Mouse (Mus musculus) left cerebral cortex, adult 2 months (tissue): ENCODE data around the gene Mpdu1. TPM values are rescaled to one million over a fixed set of nuclear protein-coding genes. Genes with fewer than 3 reads are reported as not detected.

ENCODE experiments used
- DNase-seq, 2 experiments: peaks; one replicate each; pipeline ENCODE4 v3.0.0; 2021 to 2022; ENCODE audit warnings: low spot score in 2 of 2, mixed read lengths in 1 of 2; ENCODE audit errors: extremely low spot score in 1 of 2
- H3K27ac ChIP-seq: fragments of 200-600 bp; 2 replicates; pipeline ENCODE4 v1.8.1; 2022
- H3K4me3 ChIP-seq: fragments of 200-600 bp; 2 replicates; pipeline ENCODE4 v1.8.1; 2022
- CTCF ChIP-seq: fragments of 200-600 bp; IDR thresholded peaks from 2 replicates; pipeline ENCODE4 v1.8.1; 2022; ENCODE audit warnings: antibody characterized with exemption, mild to moderate bottlenecking, moderate library complexity
- intact Hi-C: fragments of 180-260 bp; cut with DNase I; formaldehyde crosslinking; loops from one replicate; pipeline ENCODE4 v1.15.1; 2025
- total RNA-seq, 2 experiments: library from RNA; stranded (reverse); gene quantifications; 2 replicates each; pipeline ENCODE4 v1.2.3; 2021

The Mpdu1 gene
- total RNA-seq, 2 experiments from 2014 or later = 59.0 to 59.4 TPM

- peak within 1 kb of the TSS; percentile 19; the same call in 1 of the 2 replicates for H3K4me3 ChIP-seq
- DNase-seq = peak in 1 of 2 experiments; percentile 55
These were observed 23.2 kb upstream of the Mpdu1 start, which contains the start of gene Tnfsf13 for GRCm38 (mm10) chr11:69685526-69686148. TSS of gene Tnfsf13 (minus strand) at chr11:69685784.

GRCm38 (mm10) chr11:69684936-69685335 lies 22.5 kb upstream of the Mpdu1 start:
- H3K27ac ChIP-seq = peak overlapping the region; percentile 88
- TF ChIP-seq CTCF = no peak
- no peak overlapping the region for H3K4me3 ChIP-seq
- DNase-seq = no peak
- intact Hi-C loops = loop anchor here (5.0 kb wide), 1 partner anchor 152 kb away; the partner anchor contains the start of genes Nlgn2 and Tmem256

More at GRCm38 (mm10) chr11:69685526-69686148, 23.2 kb upstream of the Mpdu1 start, which contains the start of gene Tnfsf13:
- no peak for TF ChIP-seq CTCF
- intact Hi-C loops = no loop called here
- peak within 1 kb of the TSS; percentile 88 for H3K27ac ChIP-seq

GRCm38 (mm10) chr11:69684128-69684745 lies 21.8 kb upstream of the Mpdu1 start:
- H3K27ac ChIP-seq = no peak overlapping the region
- DNase-seq = no peak
- H3K4me3 ChIP-seq = no peak overlapping the region
- no peak for TF ChIP-seq CTCF
- intact Hi-C loops = loop anchor here (5.0 kb wide), 1 partner anchor 153 kb away; the partner anchor contains the start of genes Nlgn2 and Tmem256

GRCm38 (mm10) chr11:69683576-69683975 lies 21.1 kb upstream of the Mpdu1 start:
- Histone ChIP-seq H3K27ac (no peak overlapping the region; the same call in 1 of the 2 replicates), H3K4me3 (no peak overlapping the region)
- intact Hi-C loops = loop anchor here (2.0 to 5.0 kb wide), 4 partner anchors 31 to 217 kb away; partner anchors contain the start of genes 2810408A11Rik, Neurl4, Nlgn2 and Tmem256
- TF ChIP-seq CTCF = no peak
- no peak for DNase-seq

- peak overlapping the region; percentile 91 for H3K4me3 ChIP-seq
- peak; percentile 95 for TF ChIP-seq CTCF
- peak overlapping the region; percentile 4; the same call in 1 of the 2 replicates for H3K27ac ChIP-seq
- peak; percentile 85 to 88 for DNase-seq
- intact Hi-C loops = loop anchor here (1.0 to 5.0 kb wide), 6 partner anchors 32 to 218 kb away; partner anchors contain the start of genes 2810408A11Rik, Neurl4, Nlgn2 and Polr2a
These were observed 20.5 kb upstream of the Mpdu1 start for GRCm38 (mm10) chr11:69682840-69683533.

GRCm38 (mm10) chr11:69682209-69682839 lies 19.9 kb upstream of the Mpdu1 start:
- intact Hi-C loops = loop anchor here (1.0 to 5.0 kb wide), 6 partner anchors 32 to 218 kb away; partner anchors contain the start of genes 2810408A11Rik, Neurl4, Nlgn2 and Polr2a
- TF ChIP-seq CTCF = no peak
- peak overlapping the region; percentile 91 for H3K27ac ChIP-seq
- H3K4me3 ChIP-seq = peak overlapping the region; percentile 91
- DNase-seq = no peak

GRCm38 (mm10) chr11:69681314-69682208 lies 19.1 kb upstream of the Mpdu1 start, which contains the start of gene Senp3:
TSS of gene Senp3 (minus strand) at chr11:69682084.
- Histone ChIP-seq H3K4me3 (peak within 1 kb of the TSS; percentile 91), H3K27ac (peak within 1 kb of the TSS; percentile 91)
- intact Hi-C loops = loop anchor here (1.0 to 5.0 kb wide), 7 partner anchors 9 to 219 kb away; partner anchors contain the start of genes 2810408A11Rik, Eif4a1, Neurl4 and Nlgn2
- TF ChIP-seq CTCF = no peak
- DNase-seq = peak; percentile 98

- no peak for DNase-seq
- no peak overlapping the region for H3K27ac ChIP-seq
- no peak overlapping the region; the same call in 1 of the 2 replicates for H3K4me3 ChIP-seq
- no peak for TF ChIP-seq CTCF
- intact Hi-C loops = loop anchor here (5.0 kb wide), 1 partner anchor 157 kb away; the partner anchor contains the start of genes Nlgn2 and Tmem256
These were observed 17.9 kb upstream of the Mpdu1 start for GRCm38 (mm10) chr11:69680136-69680855.

GRCm38 (mm10) chr11:69679144-69679543 lies 16.7 kb upstream of the Mpdu1 start:
- Histone ChIP-seq H3K4me3 (no peak overlapping the region), H3K27ac (no peak overlapping the region)
- DNase-seq = no peak
- no peak for TF ChIP-seq CTCF
- intact Hi-C loops = no loop called here
